ENCODE assay signal across 11 mouse cellular contexts in genomic region chr9:52146241-52146640, GRCm38 (mm10). TPM values are rescaled to one million over a fixed set of nuclear protein-coding genes. Genes with fewer than 3 reads are reported as not detected.
DNase-seq lines count a peak whose midpoint lies in the region; ATAC-seq and TF ChIP-seq lines count a peak whose summit lies in the region.
"Had no signal": no experiment of that assay in that cellular context is flagged by ENCODE, and none has a peak within 500 bp of the region (broad histone marks: within the 10 kb centered on the region; RNA-seq: fewer than 3 reads in every experiment).

No protein-coding gene starts in this region.

- peak; percentile 83 for ATAC-seq in forebrain, embryonic 12.5 days (ENCODE audit: low FRiP score)
- peak; percentile 71 for ATAC-seq in hindbrain, postnatal 0 days
- peak; percentile 24; the same call in 1 of the 2 replicates for ATAC-seq in neural tube, embryonic 15.5 days (ENCODE audit: low FRiP score)

- TF ChIP-seq CTCF in hindbrain, postnatal 0 days (IDR thresholded peaks at IDR 0.05; ENCODE audit: low read depth) = no peak
- no peak for TF ChIP-seq CTCF in kidney, adult 2 months (conservative IDR thresholded peaks at IDR 0.05; ENCODE audit: insufficient read depth, insufficient read length, low read depth, low read length)

- H3K4me1 ChIP-seq in forebrain, embryonic 12.5 days = peaks cover 59% of the 10 kb centered on the region
- H3K4me1 ChIP-seq in hindbrain, postnatal 0 days (ENCODE audit: insufficient read depth, low read length) = peaks cover 7% of the 10 kb centered on the region; the same call in 1 of the 2 replicates
- H3K4me1 ChIP-seq in neural tube, embryonic 15.5 days = peaks cover 24% of the 10 kb centered on the region
- 0 out of 2 replicates have a peak, but pooled peaks cover 7% of the 10 kb centered on the region for H3K4me1 ChIP-seq in kidney, adult 2 months (ENCODE audit: control insufficient read depth, insufficient read depth, low read length)

- H3K9me3 ChIP-seq in forebrain, embryonic 12.5 days = no peaks in the 10 kb centered on the region
- no peaks in the 10 kb centered on the region for H3K9me3 ChIP-seq in hindbrain, postnatal 0 days (ENCODE audit: low read length)
- H3K9me3 ChIP-seq in neural tube, embryonic 15.5 days (replicated peaks) = no peaks in the 10 kb centered on the region
- H3K9me3 ChIP-seq: embryonic facial prominence, embryonic 15.5 days had no signal

- peak overlapping the region; percentile 35 for H3K4me3 ChIP-seq in forebrain, embryonic 12.5 days (replicated peaks)
- H3K4me3 ChIP-seq in hindbrain, postnatal 0 days (ENCODE audit: low read length) = no peak overlapping the region
- H3K4me3 ChIP-seq in neural tube, embryonic 15.5 days (replicated peaks) = no peak overlapping the region
- H3K4me3 ChIP-seq in kidney, adult 2 months (ENCODE audit: insufficient read depth, low read depth, low read length) = no peak overlapping the region
- H3K4me3 ChIP-seq: embryonic facial prominence, embryonic 15.5 days had no signal

- H3K4me2 ChIP-seq in forebrain, embryonic 12.5 days = peak overlapping the region; percentile 51
- peak overlapping the region; percentile 39 for H3K4me2 ChIP-seq in hindbrain, postnatal 0 days (ENCODE audit: low read depth, low read length)
- H3K4me2 ChIP-seq in neural tube, embryonic 15.5 days = peak overlapping the region; percentile 34
- H3K4me2 ChIP-seq: embryonic facial prominence, embryonic 15.5 days had no signal

- peaks cover 18% of the 10 kb centered on the region for H3K36me3 ChIP-seq in forebrain, embryonic 12.5 days (replicated peaks)
- H3K36me3 ChIP-seq in hindbrain, postnatal 0 days (ENCODE audit: insufficient read depth, low read length) = no peaks in the 10 kb centered on the region
- no peaks in the 10 kb centered on the region for H3K36me3 ChIP-seq in neural tube, embryonic 15.5 days
- peaks cover 3% of the 10 kb centered on the region for H3K36me3 ChIP-seq in kidney, adult 2 months (ENCODE audit: control insufficient read depth, insufficient read depth, low read length)
- H3K36me3 ChIP-seq: embryonic facial prominence, embryonic 15.5 days had no signal

- H3K9ac ChIP-seq in forebrain, embryonic 12.5 days = 0 out of 2 replicates have a peak overlapping the region, but pooled peaks have one; percentile 4
- H3K9ac ChIP-seq in hindbrain, postnatal 0 days (replicated peaks; ENCODE audit: low read length) = no peak overlapping the region
- H3K9ac ChIP-seq in neural tube, embryonic 15.5 days (replicated peaks) = no peak overlapping the region
- H3K9ac ChIP-seq: embryonic facial prominence, embryonic 15.5 days had no signal

- H3K27ac ChIP-seq in forebrain, embryonic 12.5 days = peak overlapping the region; percentile 76
- no peak overlapping the region for H3K27ac ChIP-seq in hindbrain, postnatal 0 days
- H3K27ac ChIP-seq in neural tube, embryonic 15.5 days (replicated peaks) = 0 out of 2 replicates have a peak overlapping the region, but pooled peaks have one; percentile 41
- H3K27ac ChIP-seq in kidney, adult 2 months (ENCODE audit: insufficient read depth, low read depth, low read length) = no peak overlapping the region
- H3K27ac ChIP-seq: embryonic facial prominence, embryonic 15.5 days had no signal

- no peaks in the 10 kb centered on the region for H3K27me3 ChIP-seq in forebrain, embryonic 12.5 days
- H3K27me3 ChIP-seq in hindbrain, postnatal 0 days (ENCODE audit: insufficient read depth, low read length) = no peaks in the 10 kb centered on the region
- no peaks in the 10 kb centered on the region for H3K27me3 ChIP-seq in neural tube, embryonic 15.5 days (replicated peaks)
- no peaks in the 10 kb centered on the region for H3K27me3 ChIP-seq in kidney, adult 2 months (replicated peaks; ENCODE audit: control insufficient read depth, insufficient read depth, low read length)
- H3K27me3 ChIP-seq: embryonic facial prominence, embryonic 15.5 days had no signal

- 10% methylated on average over 4 of the region's 4 CpGs for WGBS in forebrain, embryonic 12.5 days
- 10% methylated on average over 4 of the region's 4 CpGs for WGBS in hindbrain, postnatal 0 days
- 11% methylated on average over 4 of the region's 4 CpGs for WGBS in neural tube, embryonic 15.5 days
- WGBS in kidney, adult 2 months = 82% methylated on average over 4 of the region's 4 CpGs

- peak; percentile 24 to 47 for DNase-seq in layer of hippocampus, adult 18-20 months (ENCODE audit: low spot score in 2 of 2)
- no peak for DNase-seq in layer of hippocampus, postnatal 14 days (ENCODE audit: low spot score in 2 of 2)
- peak; percentile 51 for DNase-seq in hindbrain, postnatal 0 days (ENCODE audit: low spot score)
- DNase-seq in kidney, postnatal 10 days = no peak
- no peak for DNase-seq in kidney, adult 2 months
- DNase-seq in adrenal gland, postnatal 14 days = no peak
- DNase-seq: kidney, adult 11 months; lung, postnatal 10 days had no signal

- TF ChIP-seq POLR2A in kidney, adult 2 months (IDR thresholded peaks at IDR 0.05; ENCODE audit: low read depth, low read length) = no peak

RNA-seq across cellular contexts. Expression of gene Zc3h12c, which starts 22.1 kb away (rescaled TPM):
- 10 to 100 TPM; 12.3 to 14.1 TPM for total RNA-seq in layer of hippocampus, adult 18-20 months (2021)
- 10 to 100 TPM in 1 of 2 experiments, 1 to 10 TPM in 1; 9.9 to 10.3 TPM for total RNA-seq in layer of hippocampus, postnatal 14 days (2021)
- polyA plus RNA-seq in forebrain, embryonic 12.5 days (2016; fragmentation: Nextera tagmentation; extraction: Ambion mirVana) = 12.6 and 12.8 TPM in 2 replicates
- total RNA-seq in hindbrain, postnatal 0 days (2014; rRNA removed) = 10.8 and 11.8 TPM in 2 replicates
- polyA plus RNA-seq in hindbrain, postnatal 0 days (2015; fragmentation: Nextera tagmentation; extraction: Ambion mirVana) = 3.4 and 3.5 TPM in 2 replicates
- polyA plus RNA-seq in neural tube, embryonic 15.5 days (2015; fragmentation: Nextera tagmentation; extraction: Ambion mirVana) = 3.4 TPM in 2 replicates
- 6.0 and 6.3 TPM in 2 replicates for polyA plus RNA-seq in kidney, adult 2 months (2012; rRNA removed)
- total RNA-seq in adrenal gland, postnatal 14 days (2021) = 17.2 and 21.5 TPM in 2 replicates

Comparison
In these comparisons a context has a peak if more than half of its experiments do, and no peak if none do; other contexts are left out.
1. DNase-seq: peak in layer of hippocampus, adult 18-20 months (2 of 2) and hindbrain, postnatal 0 days (single experiment); none in layer of hippocampus, postnatal 14 days (0 of 2), kidney, postnatal 10 days (single experiment), kidney, adult 2 months (single experiment) and adrenal gland, postnatal 14 days (single experiment).
2. ATAC-seq: peak in every context shown above with its lines; median percentile 83 in forebrain, embryonic 12.5 days; 71 in hindbrain, postnatal 0 days; 24 in neural tube, embryonic 15.5 days.
3. H3K27ac ChIP-seq: peak in forebrain, embryonic 12.5 days (single experiment) and neural tube, embryonic 15.5 days (single experiment); none in hindbrain, postnatal 0 days (single experiment) and kidney, adult 2 months (single experiment).
4. Peak in every context shown above with its lines, with median percentiles within 50 percentile points of each other: H3K4me2 ChIP-seq.